Mouse (Mus musculus) thymus, postnatal 4 days (tissue): ENCODE measurements around the gene Magea4.

Source experiments
- DNase-seq: peaks from one replicate; pipeline ENCODE4 v3.0.0; 2021

The Magea4 gene

DNA sequence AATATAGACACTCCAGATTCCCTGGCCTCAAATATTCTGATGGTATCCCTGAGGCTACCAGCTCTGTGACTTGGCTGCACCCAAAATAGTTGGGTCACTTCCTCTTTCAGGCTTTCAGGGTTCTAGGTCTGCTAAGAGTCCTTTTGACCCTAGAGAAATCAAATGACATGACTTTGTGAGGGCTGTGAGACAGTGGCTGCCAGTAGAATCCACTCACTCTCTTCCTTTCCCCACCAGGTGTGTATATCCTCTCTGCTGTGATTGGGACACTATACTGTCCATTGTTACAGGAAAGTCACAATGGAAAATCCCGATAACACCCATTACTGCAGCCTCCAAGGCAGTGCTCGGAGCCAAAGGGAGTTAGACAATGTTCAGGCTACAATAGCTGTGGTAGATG is at the start of gene Magea4:
Gene Magea4 (plus strand): TSS at position 301 of the 400 bp plus-strand sequence.
- no peak for DNase-seq

DNA sequence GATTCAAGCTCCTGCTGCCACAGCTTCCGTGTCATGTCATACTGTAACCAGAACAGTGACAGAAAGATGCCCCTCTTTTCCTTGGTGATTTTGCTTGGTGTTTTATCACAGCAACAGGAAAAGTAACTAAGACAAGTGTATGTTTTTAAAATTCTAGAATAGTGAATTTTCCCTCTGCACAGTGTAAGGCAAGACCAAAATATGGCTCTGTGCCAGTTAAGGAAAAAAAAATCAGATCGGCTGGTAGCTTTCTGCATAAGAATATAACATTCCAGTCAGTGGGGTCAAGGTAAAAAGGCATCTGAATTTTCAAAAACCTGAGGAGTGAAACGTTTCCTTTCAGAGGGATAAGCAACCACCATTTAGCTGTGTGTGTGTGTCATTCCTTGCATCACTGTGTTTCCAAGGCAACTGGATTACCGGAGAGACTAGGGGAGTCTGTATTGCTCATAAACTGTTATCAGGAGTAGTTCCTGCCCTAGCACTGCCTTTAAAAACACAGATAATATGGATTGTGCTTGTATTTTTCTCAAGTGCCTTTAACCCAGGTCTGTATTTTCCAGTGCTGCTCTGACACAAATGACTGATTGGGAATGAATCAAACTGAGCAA is 18.8 kb upstream of the Magea4 start:
- no peak for DNase-seq

DNA sequence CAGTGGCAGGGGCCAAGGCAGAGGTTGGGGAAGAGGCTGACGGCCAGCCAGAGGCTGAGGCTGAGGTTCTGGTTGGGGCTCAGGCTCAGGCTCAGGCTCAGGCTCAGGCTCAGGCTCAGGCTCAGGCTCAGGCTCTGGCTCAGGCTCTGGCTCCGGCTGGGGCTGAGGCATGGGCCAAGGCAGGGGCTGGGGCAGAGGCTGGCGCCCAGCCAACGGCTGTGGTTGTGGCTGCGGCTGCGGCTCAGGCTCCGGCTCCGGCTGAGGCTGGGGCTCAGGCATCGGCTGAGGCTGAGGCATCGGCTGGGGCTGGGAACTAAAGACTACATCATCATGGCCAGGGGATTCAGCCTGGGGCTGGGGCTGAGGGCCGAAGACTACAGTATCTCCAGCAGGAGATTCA is 48.8 kb downstream of the Magea4 start:
- DNase-seq, result no peak
